Mouse (Mus musculus) adrenal gland, postnatal 10 days (tissue): ENCODE data around the gene Gm21983. TPM values are rescaled to one million over a fixed set of nuclear protein-coding genes. Genes with fewer than 3 reads are reported as not detected.

Experiments
- DNase-seq: peaks from one replicate; pipeline ENCODE4 v3.0.0; 2021; ENCODE audit warnings: mixed read lengths
- long read RNA-seq, 2 experiments: library from polyadenylated mRNA; stranded (forward); transcript quantifications; one replicate each; pipeline ENCODE4 v2.0.0; 2021
- total RNA-seq, 2 experiments: library from RNA; stranded (reverse); gene quantifications; 2 replicates each; pipeline ENCODE4 v1.2.3; 2021

The Gm21983 gene
- not detected for total RNA-seq
- long read RNA-seq, experiment 1, partial matches to known transcripts = 0 of 1 reads
- long read RNA-seq, experiment 1, other reads (novel, unspliced or antisense) = 1 of 1 reads
- long read RNA-seq, experiment 2 = 0 reads

DNA sequence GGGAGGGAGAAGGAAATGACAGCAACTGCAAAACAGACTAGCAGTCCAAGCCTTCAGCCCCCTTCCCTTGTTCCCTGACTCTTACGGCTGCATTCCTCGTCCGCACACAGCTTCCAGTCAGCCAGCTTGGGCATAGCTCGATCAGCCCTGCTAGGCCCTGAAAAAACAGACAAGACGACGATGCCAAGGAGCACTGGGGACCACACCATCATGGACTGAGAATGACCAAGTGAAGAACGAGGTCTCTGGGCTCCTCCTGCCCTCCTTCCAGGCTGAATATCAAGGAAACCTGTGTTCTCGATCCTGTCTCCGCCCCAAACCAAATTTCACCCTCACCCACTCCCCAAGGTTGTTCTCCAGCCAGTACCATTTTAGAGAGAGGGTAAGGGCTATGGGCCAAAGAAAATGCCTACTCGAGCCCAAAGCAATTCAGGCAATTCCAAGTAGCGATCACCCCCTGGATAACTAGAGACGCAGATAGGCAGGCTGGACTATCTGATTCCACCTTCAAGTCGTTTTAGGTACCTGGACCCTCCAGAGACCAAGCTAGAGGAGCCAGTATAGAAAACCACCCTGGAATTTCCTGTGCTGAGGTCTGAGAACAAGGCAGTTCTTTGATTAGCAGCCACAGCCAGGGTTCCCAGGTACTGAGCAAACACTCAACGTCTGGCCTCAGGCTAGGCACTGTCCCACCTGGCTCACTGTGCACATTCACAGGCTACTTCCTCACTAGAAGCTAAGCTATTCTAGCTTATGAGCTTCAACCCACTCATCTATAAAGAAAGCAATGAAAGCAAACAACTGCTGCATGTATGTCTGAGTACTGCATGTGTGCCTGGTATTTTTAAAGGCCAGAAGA is at the start of gene Gm21983, which contains the start of gene Mia:
Gm21983 (minus strand) TSS at position 250 of the 859 bp plus-strand sequence.
Mia (minus strand) TSS at position 321 of the 859 bp plus-strand sequence.
- DNase-seq = no peak

GRCm38 (mm10) chr7:27228865-27229264 is 48.0 kb upstream of the Gm21983 start:
- no peak for DNase-seq

- peak; percentile 93 for DNase-seq
Measured at GRCm38 (mm10) chr7:27228281-27228821, 47.5 kb upstream of the Gm21983 start, which contains the start of gene Itpkc. Gene Itpkc, minus strand, starts transcription at chr7:27228661.

- no peak for DNase-seq
Measured at GRCm38 (mm10) chr7:27227676-27228075, 46.8 kb upstream of the Gm21983 start.

- no peak for DNase-seq
Measured at GRCm38 (mm10) chr7:27227276-27227675, 46.4 kb upstream of the Gm21983 start.

GRCm38 (mm10) chr7:27224877-27225575 is 44.1 kb upstream of the Gm21983 start:
- peak; percentile 61 for DNase-seq

GRCm38 (mm10) chr7:27222538-27222937 is 41.7 kb upstream of the Gm21983 start:
- DNase-seq = no peak

GRCm38 (mm10) chr7:27221939-27222338 is 41.1 kb upstream of the Gm21983 start:
- DNase-seq = no peak

- DNase-seq = no peak
Measured at GRCm38 (mm10) chr7:27219937-27220336, 39.1 kb upstream of the Gm21983 start.

DNA sequence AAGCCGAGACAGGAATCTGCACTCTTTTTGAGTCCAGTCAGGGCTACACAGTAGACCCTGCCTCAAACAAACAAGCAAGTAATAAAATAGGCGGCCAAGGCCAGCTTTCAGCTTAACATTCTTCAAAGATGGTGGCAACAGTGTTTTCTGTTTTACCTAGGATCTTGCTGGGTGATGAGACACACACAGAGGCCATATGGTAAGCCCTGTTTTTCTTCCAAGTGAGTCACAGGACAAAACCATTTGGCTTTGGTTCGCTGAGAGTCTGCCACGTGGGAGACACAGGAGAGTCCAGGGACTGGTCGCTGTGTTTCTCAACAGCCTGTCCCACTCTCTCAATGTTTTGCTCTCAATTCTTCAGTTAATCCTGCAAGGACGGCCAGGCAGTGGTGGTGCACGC is 37.7 kb upstream of the Gm21983 start:
- peak; percentile 34 for DNase-seq

GRCm38 (mm10) chr7:27212626-27213025 is 31.7 kb upstream of the Gm21983 start:
- DNase-seq = no peak

- no peak for DNase-seq
Measured at GRCm38 (mm10) chr7:27203730-27204449, 23.0 kb upstream of the Gm21983 start.

GRCm38 (mm10) chr7:27198779-27199178 is 17.9 kb upstream of the Gm21983 start:
- no peak for DNase-seq

DNA sequence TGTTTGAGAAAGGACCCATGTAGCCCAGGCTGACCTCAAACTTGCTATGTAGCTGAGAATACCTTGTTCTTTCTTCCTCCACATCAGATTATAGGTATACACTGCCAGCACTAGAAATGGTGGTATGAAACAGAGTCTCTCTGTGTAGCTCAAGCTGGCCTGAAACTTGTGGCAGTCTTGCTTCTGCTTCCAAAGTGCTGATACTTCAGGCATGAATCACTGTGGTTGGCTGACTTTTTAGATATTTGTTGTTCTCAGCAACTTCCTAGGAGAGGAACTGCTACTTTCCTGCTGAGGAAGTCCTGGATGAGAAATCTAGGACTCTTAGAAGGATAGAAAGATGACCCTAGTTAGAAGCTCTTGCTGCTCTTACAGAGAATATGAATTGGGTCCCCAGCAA is 17.5 kb upstream of the Gm21983 start:
- DNase-seq = no peak

GRCm38 (mm10) chr7:27197634-27198033 is 16.7 kb upstream of the Gm21983 start:
- peak; percentile 38 for DNase-seq

- no peak for DNase-seq
Measured at GRCm38 (mm10) chr7:27197136-27197535, 16.2 kb upstream of the Gm21983 start.

GRCm38 (mm10) chr7:27195681-27196611 is 15.1 kb upstream of the Gm21983 start, which contains the start of the genes BC024978 and Snrpa:
Gene BC024978, plus strand, starts transcription at chr7:27195781.
Gene Snrpa, minus strand, starts transcription at chr7:27196271.
- DNase-seq = peak; percentile 95

- DNase-seq = no peak
Measured at GRCm38 (mm10) chr7:27193731-27194130, 12.8 kb upstream of the Gm21983 start.

DNA sequence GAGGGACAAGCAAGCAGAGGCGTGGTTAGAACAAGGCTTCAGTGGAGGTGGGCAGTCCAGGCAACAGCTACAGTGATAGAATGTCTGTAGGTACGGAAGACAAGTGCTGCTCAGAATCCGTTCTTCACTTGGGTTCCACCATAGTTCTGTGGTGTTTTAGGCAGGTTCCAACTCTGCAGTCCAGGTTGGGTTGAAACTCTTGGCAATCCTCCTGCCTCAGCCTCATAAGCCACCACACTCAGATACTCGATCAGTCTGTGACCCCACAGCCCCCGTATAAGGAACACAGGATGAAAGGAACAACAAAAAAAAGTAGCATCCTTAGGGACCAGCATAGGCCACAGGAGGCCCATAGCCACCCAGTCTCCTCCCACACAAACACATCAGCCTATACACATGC is 11.5 kb upstream of the Gm21983 start:
- DNase-seq = no peak

DNA sequence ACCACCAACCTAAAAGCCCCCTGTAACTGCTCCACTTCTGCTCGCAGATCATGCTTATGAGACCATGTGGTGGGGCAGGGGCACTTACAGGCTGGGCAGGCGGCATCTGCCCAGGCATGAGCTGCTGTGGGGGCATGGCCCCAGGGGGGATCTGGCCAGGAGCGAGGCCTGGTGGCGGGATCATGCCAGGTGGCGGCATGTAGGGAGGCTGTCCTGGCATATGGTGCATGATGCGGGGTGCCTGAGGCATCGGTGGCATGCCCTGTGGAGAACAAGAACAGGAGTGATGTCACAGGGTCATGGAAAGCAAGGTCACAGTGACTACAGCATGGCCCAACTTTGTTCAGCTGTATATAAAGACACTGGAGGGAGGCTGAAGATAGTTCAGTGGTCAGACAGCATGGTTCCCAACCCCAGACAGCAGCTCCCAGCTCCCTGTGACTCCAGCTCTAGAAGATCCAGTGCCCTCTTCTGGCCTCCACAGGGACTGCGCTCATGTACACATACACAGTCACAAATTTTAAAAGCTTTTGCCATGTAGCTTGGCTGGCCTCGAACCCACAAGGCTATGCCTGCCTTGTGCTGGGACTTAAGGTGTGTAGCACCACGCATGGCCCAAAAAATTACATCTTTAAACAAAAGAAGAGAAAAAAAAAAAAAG is 8.5 kb upstream of the Gm21983 start:
- no peak for DNase-seq
